Mouse (Mus musculus) brain, embryonic 14.5 days (tissue): Measurements from ENCODE around the gene Pcolce.

ENCODE experiments used
- CTCF ChIP-seq: fragments of 200-500 bp; IDR thresholded peaks from 2 replicates; pipeline ENCODE4 v1.5.1; 2012; ENCODE audit warnings: inconsistent platforms, mild to moderate bottlenecking, moderate library complexity, borderline replicate concordance; ENCODE audit not compliant: insufficient read depth, insufficient read length; ENCODE audit errors: extremely low read depth
- POLR2A ChIP-seq: fragments of 200-500 bp; IDR thresholded peaks from 2 replicates; pipeline ENCODE4 v1.6.1; 2012; ENCODE audit warnings: mild to moderate bottlenecking, inconsistent platforms, borderline replicate concordance; ENCODE audit not compliant: poor library complexity, insufficient read depth, insufficient read length, severe bottlenecking; ENCODE audit errors: extremely low read depth

GRCm38 (mm10) chr5:137656977-137657376, 43.4 kb upstream of the Pcolce start:
- no peak for TF ChIP-seq POLR2A
- TF ChIP-seq CTCF = peak; percentile 85
